Mouse (Mus musculus): ENCODE results near the gene Fam155a. TPM values are rescaled to one million over a fixed set of nuclear protein-coding genes. Genes with fewer than 3 reads are reported as not detected.

Fam155a gene
- polyA plus RNA-seq, 1 experiment from 2014 or later, result 1.2 TPM

- no peaks in the 10 kb centered on the region for H3K4me1 ChIP-seq
- ATAC-seq (ENCODE audit: insufficient read depth, low FRiP score, low read depth), result no peak
- no peak overlapping the region for H3K4me3 ChIP-seq (replicated peaks)
- no peaks in the 10 kb centered on the region for H3K27me3 ChIP-seq (replicated peaks)
- no peak overlapping the region for H3K9ac ChIP-seq
- H3K36me3 ChIP-seq, result no peaks in the 10 kb centered on the region
- H3K27ac ChIP-seq, result no peak overlapping the region
- WGBS, result 70% methylated on average over 6 of the region's 6 CpGs
- no peak overlapping the region for H3K4me2 ChIP-seq
- no peaks in the 10 kb centered on the region for H3K9me3 ChIP-seq
These were observed 223.9 kb downstream of the Fam155a start for GRCm38 (mm10) chr8:9546919-9547557.

- H3K27me3 ChIP-seq (replicated peaks), result no peaks in the 10 kb centered on the region
- H3K36me3 ChIP-seq, result no peaks in the 10 kb centered on the region
- H3K4me1 ChIP-seq, result no peaks in the 10 kb centered on the region
- no peak overlapping the region for H3K4me2 ChIP-seq
- no peak overlapping the region for H3K4me3 ChIP-seq (replicated peaks)
- no peak overlapping the region for H3K27ac ChIP-seq
- H3K9ac ChIP-seq, result no peak overlapping the region
- H3K9me3 ChIP-seq, result no peaks in the 10 kb centered on the region
- no peak for ATAC-seq (ENCODE audit: insufficient read depth, low FRiP score, low read depth)
- WGBS, result 55% methylated on average over 6 of the region's 6 CpGs
These were observed 224.5 kb downstream of the Fam155a start for GRCm38 (mm10) chr8:9546429-9546828.

GRCm38 (mm10) chr8:9545665-9546064 is 225.3 kb downstream of the Fam155a start:
- Histone ChIP-seq H3K36me3 (no peaks in the 10 kb centered on the region), H3K4me3 (replicated peaks) (no peak overlapping the region), H3K27ac (no peak overlapping the region), H3K9me3 (no peaks in the 10 kb centered on the region), H3K9ac (no peak overlapping the region), H3K4me1 (no peaks in the 10 kb centered on the region), H3K4me2 (no peak overlapping the region), H3K27me3 (replicated peaks) (no peaks in the 10 kb centered on the region)
- ATAC-seq (ENCODE audit: insufficient read depth, low FRiP score, low read depth), result no peak
- WGBS, result 42% methylated on average over 2 of the region's 2 CpGs

GRCm38 (mm10) chr8:9535730-9536372 is 235.1 kb downstream of the Fam155a start:
- no peaks in the 10 kb centered on the region for H3K27me3 ChIP-seq (replicated peaks)
- no peak overlapping the region for H3K4me2 ChIP-seq
- no peak overlapping the region for H3K27ac ChIP-seq
- no peak for ATAC-seq (ENCODE audit: insufficient read depth, low FRiP score, low read depth)
- no peak overlapping the region for H3K4me3 ChIP-seq (replicated peaks)
- 73% methylated on average over 5 of the region's 5 CpGs for WGBS
- no peaks in the 10 kb centered on the region for H3K4me1 ChIP-seq
- no peaks in the 10 kb centered on the region for H3K9me3 ChIP-seq
- no peak overlapping the region for H3K9ac ChIP-seq
- no peaks in the 10 kb centered on the region for H3K36me3 ChIP-seq

- ATAC-seq (ENCODE audit: insufficient read depth, low FRiP score, low read depth), result no peak
- H3K9ac ChIP-seq, result no peak overlapping the region
- H3K27ac ChIP-seq, result no peak overlapping the region
- H3K9me3 ChIP-seq, result no peaks in the 10 kb centered on the region
- WGBS, result 80% methylated on average over 3 of the region's 3 CpGs
- no peak overlapping the region for H3K4me2 ChIP-seq
- H3K36me3 ChIP-seq, result no peaks in the 10 kb centered on the region
- no peak overlapping the region for H3K4me3 ChIP-seq (replicated peaks)
- H3K4me1 ChIP-seq, result no peaks in the 10 kb centered on the region
- H3K27me3 ChIP-seq (replicated peaks), result no peaks in the 10 kb centered on the region
These were observed 244.4 kb downstream of the Fam155a start for GRCm38 (mm10) chr8:9526515-9526914.

- Histone ChIP-seq H3K27me3 (replicated peaks) (no peaks in the 10 kb centered on the region), H3K4me1 (no peaks in the 10 kb centered on the region), H3K9me3 (no peaks in the 10 kb centered on the region), H3K4me3 (replicated peaks) (no peak overlapping the region), H3K27ac (no peak overlapping the region), H3K36me3 (no peaks in the 10 kb centered on the region), H3K9ac (no peak overlapping the region), H3K4me2 (no peak overlapping the region)
- no peak for ATAC-seq (ENCODE audit: insufficient read depth, low FRiP score, low read depth)
- 59% methylated on average over 2 of the region's 2 CpGs for WGBS
These were observed 249.4 kb downstream of the Fam155a start for GRCm38 (mm10) chr8:9521577-9521976.

DNA sequence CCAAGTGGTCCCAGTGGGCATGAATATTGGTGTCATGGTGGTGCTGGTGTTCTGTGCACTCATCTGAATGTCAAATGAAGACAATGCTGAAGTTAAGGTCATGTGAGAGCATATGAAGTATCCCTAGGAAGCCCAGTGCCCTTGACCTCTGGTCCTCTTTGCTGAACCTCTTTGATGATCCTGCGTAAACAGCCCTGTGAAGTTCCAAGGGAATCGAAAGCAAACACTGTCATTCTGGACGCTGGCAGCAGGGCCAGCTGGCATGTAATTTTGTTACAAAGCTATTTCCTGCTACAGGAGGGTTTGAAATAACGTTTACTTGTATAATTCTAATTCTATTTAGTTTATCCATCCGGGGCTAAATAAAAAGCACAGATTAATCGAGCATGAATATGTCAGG is 270.2 kb downstream of the Fam155a start:
- Histone ChIP-seq H3K27ac (no peak overlapping the region), H3K9me3 (no peaks in the 10 kb centered on the region), H3K4me1 (no peaks in the 10 kb centered on the region), H3K27me3 (replicated peaks) (no peaks in the 10 kb centered on the region), H3K4me3 (replicated peaks) (no peak overlapping the region), H3K36me3 (no peaks in the 10 kb centered on the region), H3K9ac (no peak overlapping the region), H3K4me2 (no peak overlapping the region)
- no peak for ATAC-seq (ENCODE audit: insufficient read depth, low FRiP score, low read depth)
- 32% methylated on average over 6 of the region's 6 CpGs for WGBS

- no peak for ATAC-seq (ENCODE audit: insufficient read depth, low FRiP score, low read depth)
- Histone ChIP-seq H3K4me3 (replicated peaks) (no peak overlapping the region), H3K27me3 (replicated peaks) (no peaks in the 10 kb centered on the region), H3K9ac (no peak overlapping the region), H3K4me1 (no peaks in the 10 kb centered on the region), H3K36me3 (no peaks in the 10 kb centered on the region), H3K27ac (no peak overlapping the region), H3K4me2 (no peak overlapping the region), H3K9me3 (no peaks in the 10 kb centered on the region)
- 53% methylated on average over 1 of the region's 1 CpGs for WGBS
These were observed 276.7 kb downstream of the Fam155a start for GRCm38 (mm10) chr8:9494225-9494598.

DNA sequence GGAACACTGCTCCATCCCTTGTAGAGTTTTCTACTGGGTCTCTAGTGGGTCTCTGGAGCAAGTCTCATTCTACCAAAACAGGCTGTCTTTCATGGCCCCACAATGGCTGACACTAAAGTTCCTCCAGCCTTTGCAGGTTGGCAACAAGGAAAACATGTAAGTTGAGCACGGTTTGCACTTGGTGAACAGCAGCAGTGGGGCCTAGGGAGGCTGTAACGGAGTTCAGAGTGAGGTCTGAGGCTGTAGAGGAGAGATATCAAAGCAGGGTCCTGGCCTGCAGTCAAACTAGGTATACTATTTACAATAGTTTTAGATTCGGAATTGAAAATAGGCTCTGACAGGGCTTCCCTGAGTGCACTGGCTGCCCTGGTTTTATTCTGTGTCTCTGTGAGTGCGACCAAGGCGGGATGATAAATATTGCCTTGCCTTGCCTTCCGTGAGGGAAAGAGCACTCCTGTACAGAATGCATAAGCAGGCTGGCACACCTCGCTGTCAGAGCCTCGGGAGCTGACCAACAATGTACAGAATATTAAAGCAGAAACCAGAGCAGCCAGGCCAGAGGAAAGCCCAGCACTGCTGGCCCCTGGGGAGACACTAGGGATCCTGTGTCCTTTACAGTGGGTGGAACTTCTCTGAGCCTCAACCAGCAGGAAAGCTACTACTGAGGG is 277.3 kb downstream of the Fam155a start:
- no peak for ATAC-seq (ENCODE audit: insufficient read depth, low FRiP score, low read depth)
- Histone ChIP-seq H3K4me1 (no peaks in the 10 kb centered on the region), H3K36me3 (no peaks in the 10 kb centered on the region), H3K4me2 (no peak overlapping the region), H3K27ac (no peak overlapping the region), H3K27me3 (replicated peaks) (no peaks in the 10 kb centered on the region), H3K9ac (no peak overlapping the region), H3K9me3 (no peaks in the 10 kb centered on the region), H3K4me3 (replicated peaks) (no peak overlapping the region)
- WGBS, result 41% methylated on average over 8 of the region's 8 CpGs

DNA sequence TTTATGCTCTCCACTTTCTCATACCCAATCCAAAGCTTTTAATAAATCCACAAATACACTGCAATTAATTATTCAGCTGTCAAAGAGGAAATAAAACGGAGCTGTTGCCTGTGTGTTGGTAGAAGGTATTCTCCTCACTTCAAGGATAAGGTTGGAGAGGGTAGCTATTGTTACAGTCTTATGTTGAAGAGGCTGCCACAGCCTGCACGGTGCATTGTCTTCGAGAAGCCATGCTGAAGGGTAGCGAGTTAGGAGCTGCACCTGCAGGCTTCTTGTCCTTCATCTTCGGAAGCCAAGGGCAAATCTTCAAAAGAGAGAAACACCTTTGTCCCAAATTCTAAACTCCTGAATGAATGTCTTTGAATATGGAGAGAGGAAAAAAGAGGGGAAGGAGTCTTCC is 288.4 kb downstream of the Fam155a start:
- Histone ChIP-seq H3K4me1 (no peaks in the 10 kb centered on the region), H3K36me3 (no peaks in the 10 kb centered on the region), H3K9me3 (no peaks in the 10 kb centered on the region), H3K27me3 (replicated peaks) (no peaks in the 10 kb centered on the region), H3K4me2 (no peak overlapping the region), H3K27ac (no peak overlapping the region), H3K9ac (no peak overlapping the region), H3K4me3 (replicated peaks) (no peak overlapping the region)
- 68% methylated on average over 5 of the region's 5 CpGs for WGBS
- no peak for ATAC-seq (ENCODE audit: insufficient read depth, low FRiP score, low read depth)

DNA sequence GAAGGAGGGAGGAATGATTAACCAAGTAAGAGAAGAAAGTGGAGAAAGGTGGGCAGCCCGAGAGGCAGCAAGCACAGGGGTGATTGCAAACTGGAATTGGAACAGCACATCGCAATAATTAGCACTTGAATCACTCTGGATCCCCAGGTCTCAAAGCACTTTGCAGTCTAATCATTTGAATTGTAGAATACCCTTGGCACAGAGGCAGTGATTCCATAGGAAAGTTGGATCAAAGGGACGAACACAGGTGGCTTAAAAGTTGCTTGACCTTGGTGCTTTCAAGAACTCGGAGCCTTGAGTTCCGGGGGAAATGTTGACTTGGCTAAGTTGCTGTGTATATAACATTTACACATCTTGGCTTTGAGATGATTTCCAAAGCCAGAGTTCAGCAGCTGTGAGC is 299.7 kb downstream of the Fam155a start:
- Histone ChIP-seq H3K4me3 (replicated peaks) (no peak overlapping the region), H3K27ac (no peak overlapping the region), H3K4me1 (no peaks in the 10 kb centered on the region), H3K9ac (no peak overlapping the region), H3K4me2 (no peak overlapping the region), H3K27me3 (replicated peaks) (no peaks in the 10 kb centered on the region), H3K36me3 (no peaks in the 10 kb centered on the region), H3K9me3 (no peaks in the 10 kb centered on the region)
- no peak for ATAC-seq (ENCODE audit: insufficient read depth, low FRiP score, low read depth)
- WGBS, result 49% methylated on average over 5 of the region's 5 CpGs

DNA sequence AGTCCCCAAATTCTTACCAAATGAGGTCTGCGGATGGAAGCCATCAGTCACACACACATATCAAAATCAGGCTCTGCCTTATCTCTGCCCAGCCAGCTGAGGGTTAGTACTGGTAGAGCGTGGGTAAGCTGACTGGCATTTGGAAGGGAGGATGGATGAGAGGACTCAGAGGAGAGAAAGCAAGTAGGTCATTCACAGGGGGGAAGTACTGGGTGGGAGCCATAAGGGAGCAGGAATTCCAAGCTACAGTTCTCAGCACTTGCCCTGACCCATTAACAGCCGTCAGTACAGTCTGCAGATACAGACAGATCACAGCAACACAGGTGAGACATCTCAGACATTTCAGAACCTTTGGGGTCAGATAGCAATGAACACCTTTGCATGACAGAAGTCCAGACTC is 300.8 kb downstream of the Fam155a start:
- WGBS, result 69% methylated on average over 3 of the region's 3 CpGs
- Histone ChIP-seq H3K27ac (no peak overlapping the region), H3K36me3 (no peaks in the 10 kb centered on the region), H3K9ac (no peak overlapping the region), H3K4me2 (no peak overlapping the region), H3K4me1 (no peaks in the 10 kb centered on the region), H3K27me3 (replicated peaks) (no peaks in the 10 kb centered on the region), H3K9me3 (no peaks in the 10 kb centered on the region), H3K4me3 (replicated peaks) (no peak overlapping the region)
- no peak for ATAC-seq (ENCODE audit: insufficient read depth, low FRiP score, low read depth)
